Mouse (Mus musculus) brain, embryonic 14.5 days (tissue): ENCODE measurements around the gene Hint2. TPM values are rescaled to one million over a fixed set of nuclear protein-coding genes. Genes with fewer than 3 reads are reported as not detected.

Experiments
- DNase-seq: peaks from one replicate; pipeline ENCODE4 v3.0.0-alpha.2; 2011; ENCODE audit warnings: low read depth
- CTCF ChIP-seq: fragments of 200-500 bp; IDR thresholded peaks from 2 replicates; pipeline ENCODE4 v1.5.1; 2012; ENCODE audit warnings: inconsistent platforms, mild to moderate bottlenecking, moderate library complexity, borderline replicate concordance; ENCODE audit not compliant: insufficient read depth, insufficient read length; ENCODE audit errors: extremely low read depth
- POLR2A ChIP-seq: fragments of 200-500 bp; IDR thresholded peaks from 2 replicates; pipeline ENCODE4 v1.6.1; 2012; ENCODE audit warnings: mild to moderate bottlenecking, inconsistent platforms, borderline replicate concordance; ENCODE audit not compliant: poor library complexity, insufficient read depth, insufficient read length, severe bottlenecking; ENCODE audit errors: extremely low read depth
- polyA plus RNA-seq: library from polyadenylated mRNA; depleted of rRNA; stranded (reverse); fragments of >200 nt; gene quantifications from 2 replicates; pipeline ENCODE4 v1.2.3, GENCODE M21; 2012

The Hint2 gene
- polyA plus RNA-seq, 1 experiment, result 43.0 TPM

GRCm38 (mm10) chr4:43653161-43654015 lies 2.9 kb downstream of the Hint2 start, which contains the start of gene Spag8:
Gene Spag8 (minus strand): TSS chr4:43653594.
- DNase-seq, result peak; percentile 71
- TF ChIP-seq POLR2A (no peak), CTCF (0 out of 2 replicates have a peak, but pooled peaks have one; percentile 4)

GRCm38 (mm10) chr4:43652726-43653125 lies 3.5 kb downstream of the Hint2 start:
- TF ChIP-seq CTCF (no peak), POLR2A (no peak)
- DNase-seq, result no peak

- DNase-seq, result no peak
- TF ChIP-seq CTCF (peak; percentile 31; the same call in 1 of the 2 replicates), POLR2A (no peak)
These were observed 6.5 kb downstream of the Hint2 start for GRCm38 (mm10) chr4:43649783-43650182.

- DNase-seq, result no peak
- no peak for TF ChIP-seq POLR2A
- TF ChIP-seq CTCF, result no peak
These were observed 15.8 kb downstream of the Hint2 start for GRCm38 (mm10) chr4:43640491-43640890.

- DNase-seq, result no peak
- TF ChIP-seq CTCF (no peak), POLR2A (no peak)
These were observed 16.2 kb downstream of the Hint2 start for GRCm38 (mm10) chr4:43640076-43640475.

GRCm38 (mm10) chr4:43636751-43637150 lies 19.5 kb downstream of the Hint2 start:
- DNase-seq, result no peak
- TF ChIP-seq POLR2A (no peak), CTCF (no peak)

- DNase-seq, result no peak
- TF ChIP-seq CTCF (no peak), POLR2A (no peak)
These were observed 21.5 kb downstream of the Hint2 start for GRCm38 (mm10) chr4:43634621-43635374.

- no peak for TF ChIP-seq CTCF
- TF ChIP-seq POLR2A, result no peak
These were observed 22.5 kb downstream of the Hint2 start for GRCm38 (mm10) chr4:43633736-43634135.

GRCm38 (mm10) chr4:43633296-43633695 lies 23.0 kb downstream of the Hint2 start:
- TF ChIP-seq CTCF (no peak), POLR2A (no peak)
- DNase-seq, result peak; percentile 22

More at GRCm38 (mm10) chr4:43633736-43634135, 22.5 kb downstream of the Hint2 start:
- DNase-seq, result no peak

- no peak for DNase-seq
These were observed 24.0 kb downstream of the Hint2 start for GRCm38 (mm10) chr4:43631956-43632920.

More at GRCm38 (mm10) chr4:43631956-43632920, 24.0 kb downstream of the Hint2 start:
- TF ChIP-seq POLR2A, result no peak
- TF ChIP-seq CTCF, result no peak
